Mouse (Mus musculus) layer of hippocampus, adult 18-20 months (tissue): ENCODE measurements around the gene Trim24. TPM values are rescaled to one million over a fixed set of nuclear protein-coding genes. Genes with fewer than 3 reads are reported as not detected.
"Not testable (repeated sequence)": the region's sequence is repeated elsewhere in the genome, so short reads cannot be mapped to it uniquely, and the experiment has no call there.

Experiments
- DNase-seq, 2 experiments: peaks; one replicate each; pipeline ENCODE4 v3.0.0; 2022; ENCODE audit warnings: low spot score in 2 of 2
- long read RNA-seq: library from polyadenylated mRNA; stranded (forward); transcript quantifications from one replicate; pipeline ENCODE4 v2.0.0, GENCODE M21; 2021
- total RNA-seq, 2 experiments: library from RNA; stranded (reverse); gene quantifications; 2 replicates each; pipeline ENCODE4 v1.2.3; 2021

Trim24 gene
- total RNA-seq = 10 to 100 TPM; 30.9 to 33.3 TPM
- long read RNA-seq, full-length matches to known transcripts = 19 of 24 reads
- long read RNA-seq, partial matches to known transcripts = 3 of 24 reads
- long read RNA-seq, other reads (novel, unspliced or antisense) = 2 of 24 reads

DNA sequence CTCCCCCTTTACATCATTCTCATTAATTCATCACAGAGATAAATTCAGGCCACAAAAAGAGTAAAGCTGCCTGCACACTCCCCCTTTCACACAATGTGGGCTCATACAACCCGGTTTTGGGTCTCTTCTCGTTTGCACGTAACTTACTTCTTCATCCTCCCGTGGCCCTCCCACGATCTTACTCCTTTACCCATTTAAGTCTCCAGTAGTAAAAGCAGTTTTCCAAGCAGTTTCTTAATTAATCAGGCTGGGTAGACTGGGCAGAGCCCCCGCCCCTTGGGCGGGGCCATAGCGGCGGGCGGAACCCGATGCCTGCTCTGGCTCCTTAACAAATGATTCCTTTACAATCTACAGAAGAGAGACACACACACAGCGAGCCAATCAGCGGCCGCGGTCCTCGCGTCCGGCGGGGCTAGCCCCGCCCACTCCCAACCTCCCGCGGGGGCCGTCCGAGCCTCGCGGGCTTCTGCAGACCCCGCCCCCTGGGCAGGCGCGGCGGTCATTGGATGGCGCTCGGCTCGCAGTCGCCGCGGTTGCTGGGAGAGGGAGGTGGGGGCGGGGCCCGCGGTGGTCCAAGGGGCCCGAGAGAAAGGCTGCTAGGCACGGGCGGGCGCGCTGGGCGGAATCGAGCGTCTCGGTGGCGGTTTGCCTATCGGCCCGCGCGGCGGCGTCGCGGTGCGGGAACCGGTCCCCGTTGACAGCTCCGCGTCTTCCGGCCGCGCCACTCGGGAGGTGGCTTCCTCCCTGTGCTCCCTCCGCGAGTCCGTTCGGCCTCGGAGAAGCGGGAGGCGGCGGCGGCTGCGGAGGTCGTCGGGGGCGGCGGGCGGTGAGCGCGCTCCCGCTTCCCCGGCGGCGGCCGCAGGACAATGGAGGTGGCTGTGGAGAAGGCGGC, at the start of gene Trim24:
Gene Trim24 (plus strand): TSS at position 567 of the 892 bp plus-strand sequence.
- DNase-seq = peak; percentile 91 to 96

- DNase-seq = no peak
Measured at GRCm38 (mm10) chr6:37821531-37822051, 49.0 kb upstream of the Trim24 start.

- DNase-seq = no peak
Measured at GRCm38 (mm10) chr6:37822390-37822789, 48.2 kb upstream of the Trim24 start.

GRCm38 (mm10) chr6:37823731-37824130, 46.9 kb upstream of the Trim24 start:
- no peak for DNase-seq

DNA sequence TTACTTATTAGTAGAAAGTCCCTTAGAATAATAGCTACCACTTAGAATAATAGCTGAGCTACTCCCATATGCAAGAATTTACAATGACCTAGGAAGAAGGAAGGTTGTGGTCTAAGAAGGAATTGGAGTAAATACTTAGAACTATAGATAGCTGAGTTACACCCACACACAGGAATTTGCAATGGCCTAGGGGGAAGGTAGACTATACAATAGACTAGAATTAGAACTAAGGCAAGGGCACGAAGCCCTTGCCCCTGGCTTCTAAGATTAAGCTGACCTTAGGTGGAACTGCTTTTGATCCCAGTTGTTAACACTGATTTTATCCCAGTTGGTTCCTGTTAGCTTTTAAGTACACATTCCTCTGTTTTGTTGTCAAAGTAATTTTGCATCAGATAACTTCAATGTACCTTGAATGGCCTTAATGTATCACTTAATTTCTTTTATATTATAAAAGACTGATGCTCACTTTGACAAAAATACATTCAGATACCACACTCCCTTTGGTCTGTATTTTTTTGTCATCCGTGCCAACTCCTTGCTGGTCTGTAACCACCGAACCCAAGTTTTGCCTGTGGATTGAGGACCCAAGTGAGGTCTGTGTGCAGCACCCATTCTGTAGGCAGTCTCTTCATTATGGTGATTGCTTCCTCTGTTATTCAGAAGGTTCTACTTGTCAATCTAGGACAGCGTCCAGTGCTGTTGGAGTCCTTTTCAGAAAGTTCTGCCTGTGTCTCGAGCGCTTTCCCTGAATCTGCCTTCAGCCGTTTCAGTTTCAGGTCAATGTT, 45.1 kb upstream of the Trim24 start:
- DNase-seq = not testable (repeated sequence)

DNA sequence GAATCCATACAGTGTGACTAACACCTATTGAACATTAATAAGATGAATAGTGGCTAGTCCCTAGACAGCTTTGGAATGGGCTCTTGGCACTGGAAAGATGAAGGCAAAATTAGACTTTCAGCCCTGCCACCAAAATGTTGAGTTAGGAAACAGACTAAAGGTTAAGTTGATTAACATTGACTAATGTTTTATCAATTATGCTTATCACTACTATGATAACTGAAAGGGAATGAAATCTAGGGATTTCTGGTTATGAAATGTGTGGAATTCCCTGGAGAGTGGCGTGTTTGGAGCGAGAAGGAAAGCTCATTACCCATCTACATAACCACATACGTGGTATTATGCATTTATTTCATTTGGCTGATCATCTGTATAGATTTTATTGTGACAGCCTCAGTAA, 41.7 kb upstream of the Trim24 start:
- no peak for DNase-seq

GRCm38 (mm10) chr6:37829631-37830030, 41.0 kb upstream of the Trim24 start:
- DNase-seq = no peak

GRCm38 (mm10) chr6:37833691-37834090, 36.9 kb upstream of the Trim24 start:
- DNase-seq = no peak

- DNase-seq = not testable (repeated sequence)
Measured at GRCm38 (mm10) chr6:37836951-37837565, 33.6 kb upstream of the Trim24 start.

DNA sequence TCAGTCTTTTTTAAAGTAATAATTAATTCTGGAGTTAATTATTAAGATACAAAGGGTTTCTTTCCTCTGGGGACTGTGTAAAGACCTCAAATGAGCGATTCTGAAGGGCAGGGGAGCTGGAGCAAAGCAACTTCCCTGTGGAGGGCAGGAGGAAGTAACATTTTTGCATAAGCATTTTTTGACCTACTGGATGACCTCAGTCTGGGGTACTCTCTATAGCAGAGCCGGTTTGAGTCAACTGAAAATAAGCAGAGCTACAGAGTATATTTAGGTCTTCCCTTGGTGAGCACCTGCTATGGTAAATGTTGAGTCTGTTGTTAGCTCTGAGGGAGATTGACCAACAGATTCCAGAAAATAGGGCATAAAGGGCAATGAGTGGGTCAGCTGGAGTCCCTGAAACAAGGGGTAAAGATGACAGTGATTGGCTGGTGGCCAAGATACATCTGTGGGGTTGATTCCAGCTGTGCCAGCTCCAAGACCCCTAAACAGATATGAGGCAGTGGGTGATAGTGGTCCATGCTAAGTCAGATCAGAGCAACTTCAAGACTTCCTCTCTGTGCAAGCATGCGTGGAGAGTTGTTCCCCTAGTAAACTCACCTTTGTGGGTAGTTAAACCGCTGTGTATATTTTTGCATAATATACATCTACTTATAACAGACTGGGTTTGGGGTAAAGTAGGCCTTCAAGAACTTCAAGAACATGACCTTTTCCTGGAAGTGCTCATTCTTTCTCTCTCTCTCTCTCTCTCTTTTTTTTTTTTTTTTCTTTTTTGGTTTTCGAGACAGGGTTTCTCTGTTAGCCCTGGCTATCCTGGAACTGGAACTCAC, 27.6 kb upstream of the Trim24 start:
- DNase-seq = no peak

DNA sequence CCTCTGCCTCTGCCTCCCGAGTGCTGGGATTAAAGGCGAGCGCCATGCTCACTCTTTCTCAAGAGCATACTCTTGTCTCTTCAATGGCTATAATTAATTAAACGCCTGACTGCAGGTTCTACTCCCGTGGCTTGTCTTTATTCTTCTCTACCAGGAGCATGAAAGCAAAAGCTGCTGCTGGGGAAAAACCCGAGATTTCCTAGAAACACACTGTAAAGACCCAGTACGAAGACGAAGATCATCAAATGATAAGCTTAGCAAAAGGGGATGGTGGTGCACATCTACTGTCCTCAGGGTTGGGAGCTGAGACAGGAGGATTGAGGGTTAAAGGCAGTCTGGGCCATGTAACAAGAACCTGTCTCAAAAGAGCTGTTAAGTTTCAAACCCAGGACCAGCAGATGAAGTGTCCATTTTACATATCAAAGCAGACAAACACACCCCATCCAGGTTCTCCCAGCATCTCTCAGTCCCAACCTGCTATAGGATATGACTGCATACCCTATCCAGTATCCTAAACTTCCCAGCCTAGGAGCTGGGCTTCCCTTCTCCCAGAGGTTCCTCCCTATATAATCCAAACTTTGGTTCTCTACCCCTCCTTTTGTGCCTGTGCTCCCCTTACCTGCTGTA, 26.9 kb upstream of the Trim24 start:
- DNase-seq = no peak

DNA sequence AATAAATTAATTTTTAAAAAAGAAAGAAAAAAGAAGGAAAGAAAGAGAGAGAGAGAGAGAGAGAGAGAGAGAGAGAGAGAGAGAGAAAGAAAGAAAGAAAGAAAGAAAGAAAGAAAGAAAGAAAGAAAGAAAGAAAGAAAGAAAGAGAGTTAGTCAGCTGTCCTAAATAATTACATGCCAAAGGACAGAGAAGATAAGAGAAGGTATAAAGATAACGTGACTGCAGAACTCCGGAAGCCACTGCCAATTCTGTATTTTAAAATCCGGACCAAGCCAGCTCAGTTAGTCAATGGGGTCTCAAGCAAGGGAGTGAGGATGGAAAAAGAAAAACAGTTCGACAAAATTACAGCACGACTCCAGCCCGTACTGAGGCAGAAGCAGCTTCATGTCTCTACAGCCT, 25.7 kb upstream of the Trim24 start:
- not testable (repeated sequence) for DNase-seq

- DNase-seq = not testable (repeated sequence)
Measured at GRCm38 (mm10) chr6:37847531-37847930, 23.1 kb upstream of the Trim24 start.

DNA sequence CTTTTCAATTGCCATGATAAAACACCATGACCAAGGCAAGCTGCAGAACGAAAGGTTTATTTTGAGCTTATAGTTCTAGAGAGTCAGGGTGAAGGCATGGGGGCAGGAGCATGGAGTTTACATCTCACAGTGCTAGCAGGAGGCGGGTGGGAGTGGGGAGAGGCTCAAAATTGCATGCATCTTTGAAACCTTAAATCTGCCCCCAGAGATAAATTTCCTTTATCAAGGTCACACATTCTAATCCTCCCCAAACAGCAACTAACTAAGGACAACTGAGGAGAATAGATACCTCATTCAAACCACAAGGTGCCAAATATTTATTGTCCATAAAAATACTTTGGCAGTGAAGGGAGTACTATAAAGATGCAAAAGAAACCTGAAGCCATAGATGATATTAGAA, 19.3 kb upstream of the Trim24 start:
- no peak for DNase-seq

- no peak for DNase-seq
Measured at GRCm38 (mm10) chr6:37853289-37853688, 17.3 kb upstream of the Trim24 start.

GRCm38 (mm10) chr6:37855384-37855783, 15.2 kb upstream of the Trim24 start:
- DNase-seq = no peak

DNA sequence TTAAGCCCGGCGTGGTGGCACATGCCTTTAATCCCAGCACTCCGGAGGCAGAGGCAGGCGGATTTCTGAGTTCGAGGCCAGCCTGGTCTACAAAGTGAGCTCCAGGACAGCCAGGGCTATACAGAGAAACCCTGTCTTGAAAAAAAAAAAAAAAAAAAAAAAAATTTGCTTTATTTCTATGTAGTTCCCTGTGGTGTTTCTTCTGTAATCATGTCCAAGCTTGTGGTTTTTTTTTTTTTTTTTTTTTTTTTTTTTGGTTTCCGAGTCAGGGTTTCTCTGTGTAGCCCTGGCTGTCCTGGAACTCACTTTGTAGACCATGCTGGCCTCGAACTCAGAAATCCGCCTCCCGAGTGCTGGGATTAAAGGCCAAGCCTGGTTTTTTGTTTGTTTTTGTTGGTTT, 14.3 kb upstream of the Trim24 start:
- DNase-seq = not testable (repeated sequence)

DNA sequence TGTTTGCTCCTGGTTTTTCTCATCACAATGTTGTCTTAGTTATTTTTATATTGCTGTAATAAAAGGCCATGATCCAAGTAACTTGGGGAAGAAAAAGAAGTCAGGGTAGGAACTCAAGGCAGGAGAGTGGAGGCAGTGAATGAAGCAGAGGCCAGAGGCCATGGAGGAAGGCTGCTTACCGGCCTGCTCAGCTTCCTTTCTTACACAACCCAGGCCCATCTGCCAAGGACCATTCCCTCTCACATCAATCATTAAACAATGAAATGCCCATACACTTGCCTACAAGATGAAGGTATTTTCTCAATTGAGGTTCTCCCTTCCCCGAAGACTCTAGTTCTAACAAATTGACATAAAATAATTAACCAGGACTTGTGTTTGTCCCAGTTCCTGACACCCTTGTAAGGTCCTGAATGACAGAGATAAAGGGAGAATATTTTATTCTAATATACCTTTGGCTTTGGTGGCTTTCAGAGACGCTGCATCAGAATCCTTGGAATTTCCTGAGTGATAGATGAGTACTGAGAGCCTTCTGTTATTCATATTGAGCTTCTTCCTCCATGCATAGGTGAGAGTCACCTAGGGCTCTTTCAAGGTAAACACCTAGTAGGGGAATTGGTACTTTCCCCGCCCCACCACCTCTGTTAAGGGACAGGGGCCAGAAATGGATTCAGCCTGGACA, 13.3 kb upstream of the Trim24 start:
- no peak for DNase-seq

DNA sequence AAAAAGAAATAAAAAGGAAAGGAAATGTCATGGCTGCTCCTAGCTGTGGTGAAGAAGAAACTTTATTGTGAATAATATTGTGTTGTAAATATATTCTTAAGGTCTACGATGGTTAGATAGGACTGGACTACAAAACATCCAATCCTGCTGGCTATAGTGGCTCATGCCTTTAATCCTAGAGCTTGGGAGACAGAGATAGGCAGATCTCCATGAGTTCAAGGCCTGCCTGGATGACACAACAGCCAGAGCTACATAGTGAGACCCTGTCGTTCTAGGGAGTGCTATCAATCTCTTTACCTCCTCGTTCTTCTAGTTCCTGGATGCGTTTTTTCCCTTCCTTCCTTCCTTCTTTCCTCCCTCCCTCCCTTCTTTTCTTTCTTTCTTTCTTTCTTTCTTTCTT, 12.5 kb upstream of the Trim24 start:
- no peak for DNase-seq
